Mouse (Mus musculus) neural tube, embryonic 10.5 days (tissue): ENCODE measurements around the gene Obsl1.

Source experiments
- DNase-seq: peaks from one replicate; pipeline ENCODE4 v3.0.0-alpha.2; 2017; ENCODE audit warnings: low spot score; ENCODE audit errors: extremely low spot score

Gene Obsl1

GRCm38 (mm10) chr1:75435475-75436328 is 70.5 kb downstream of the Obsl1 start, which contains the start of gene Gmppa:
Gene Gmppa (plus strand): TSS chr1:75435930.
- peak; percentile 77 for DNase-seq
